Mouse (Mus musculus) forebrain, postnatal 0 days (tissue): ENCODE data around the gene Ppip5k2. TPM values are rescaled to one million over a fixed set of nuclear protein-coding genes. Genes with fewer than 3 reads are reported as not detected.

Experiments
- ATAC-seq: fragments of 200-750 bp; cut with Nextera tagmentation; 2 replicates; pipeline ENCODE4 v1.8.0; 2017; ENCODE audit warnings: mild to moderate bottlenecking, moderate library complexity
- DNase-seq: peaks from one replicate; pipeline ENCODE4 v3.0.0-alpha.2; 2015
- H3K27ac ChIP-seq: fragments of 300-500 bp; sonication (generic); 2 replicates; pipeline ENCODE4 v1.5.1; 2014; ENCODE audit warnings: low read depth, mild to moderate bottlenecking, antibody characterized with exemption, low read length, moderate library complexity, mixed read lengths
- H3K27me3 ChIP-seq: fragments of 300-500 bp; sonication (generic); 2 replicates; pipeline ENCODE4 v1.6.1; 2014; ENCODE audit warnings: mild to moderate bottlenecking, low read length, mixed read lengths; ENCODE audit not compliant: insufficient read depth
- H3K36me3 ChIP-seq: fragments of 300-500 bp; sonication (generic); 2 replicates; pipeline ENCODE4 v1.6.1; 2014; ENCODE audit warnings: mild to moderate bottlenecking, moderate library complexity; ENCODE audit not compliant: insufficient read depth
- H3K4me1 ChIP-seq: fragments of 300-500 bp; sonication (generic); 2 replicates; pipeline ENCODE4 v1.6.1; 2014; ENCODE audit warnings: antibody characterized with exemption; ENCODE audit not compliant: insufficient read depth
- H3K4me2 ChIP-seq: fragments of 300-500 bp; sonication (generic); 2 replicates; pipeline ENCODE4 v1.6.1; 2014; ENCODE audit warnings: low read depth, mild to moderate bottlenecking, moderate library complexity
- H3K4me3 ChIP-seq: fragments of 300-500 bp; sonication (generic); 2 replicates; pipeline ENCODE4 v1.5.1; 2014; ENCODE audit warnings: low read depth, low read length, mixed read lengths
- H3K9ac ChIP-seq: fragments of 300-500 bp; sonication (generic); 2 replicates; pipeline ENCODE4 v1.6.1; 2014; ENCODE audit warnings: mild to moderate bottlenecking
- H3K9me3 ChIP-seq: fragments of 300-500 bp; sonication (generic); 2 replicates; pipeline ENCODE4 v1.6.1; 2016; ENCODE audit warnings: low read length
- CTCF ChIP-seq: sonication (generic); IDR thresholded peaks from 2 replicates; pipeline ENCODE4 v1.5.1; 2016; ENCODE audit warnings: antibody characterized with exemption, control low read depth, low read depth
- WGBS: fragments of 180-500 bp; shearing (Covaris S2); extraction: QIAGEN DNeasy Blood & Tissue Kit; methylation state at CpG from one replicate; pipeline ENCODE4 v1.1.7; 2014; 5-methylcytosine and 5-hydroxymethylcytosine counted together
- polyA plus RNA-seq: library from polyadenylated mRNA; unstranded; fragments of >200 nt; fragmentation: Nextera tagmentation; extraction: Ambion mirVana; gene quantifications from 2 replicates; pipeline ENCODE4 v1.2.1, GENCODE M21; 2015
- total RNA-seq: library from RNA; depleted of rRNA; stranded (reverse); fragments of >200 nt; gene quantifications from 2 replicates; pipeline ENCODE4 v1.2.3, GENCODE M21; 2014

Gene Ppip5k2
- total and polyA plus RNA-seq, 2 experiments from 2014 or later = 25.0 to 62.0 TPM

GRCm38 (mm10) chr1:97788490-97788889 lies 18.3 kb upstream of the Ppip5k2 start:
- Histone ChIP-seq H3K27ac (no peak overlapping the region), H3K9me3 (no peaks in the 10 kb centered on the region), H3K27me3 (no peaks in the 10 kb centered on the region), H3K4me2 (no peak overlapping the region), H3K4me1 (no peaks in the 10 kb centered on the region), H3K9ac (no peak overlapping the region), H3K36me3 (no peaks in the 10 kb centered on the region), H3K4me3 (no peak overlapping the region)
- no peak for TF ChIP-seq CTCF
- ATAC-seq (no peak), DNase-seq (no peak)
- 70% methylated on average over 2 of the region's 2 CpGs for WGBS

DNA sequence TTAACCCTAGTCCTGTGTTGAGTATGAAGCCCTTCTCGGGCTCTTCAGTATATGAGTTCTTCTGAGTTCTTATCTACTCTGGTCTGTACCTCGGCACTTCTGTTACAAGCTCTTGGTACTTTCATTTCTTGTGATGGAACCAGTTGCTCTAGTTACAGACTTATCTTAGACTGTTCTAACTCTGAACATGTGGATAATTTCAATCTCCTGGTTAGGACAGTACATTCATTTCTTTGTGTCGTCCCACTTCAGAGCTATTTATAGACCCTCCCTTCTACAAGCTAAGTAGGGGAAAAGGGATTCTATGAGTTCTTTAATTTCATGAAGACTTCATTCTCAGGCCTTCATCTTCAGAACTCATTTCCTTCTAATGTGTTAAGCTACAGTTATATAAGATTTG lies 17.5 kb upstream of the Ppip5k2 start:
- no peak for ATAC-seq
- WGBS = 90% methylated on average over 3 of the region's 3 CpGs
- no peaks in the 10 kb centered on the region for H3K9me3 ChIP-seq

GRCm38 (mm10) chr1:97785685-97786393 lies 15.6 kb upstream of the Ppip5k2 start:
- DNase-seq (no peak), ATAC-seq (no peak)
- Histone ChIP-seq H3K27me3 (no peaks in the 10 kb centered on the region), H3K4me1 (no peaks in the 10 kb centered on the region), H3K36me3 (no peaks in the 10 kb centered on the region), H3K9ac (no peak overlapping the region), H3K4me3 (no peak overlapping the region), H3K4me2 (no peak overlapping the region), H3K9me3 (no peaks in the 10 kb centered on the region), H3K27ac (no peak overlapping the region)
- no peak for TF ChIP-seq CTCF
- 93% methylated on average over 11 of the region's 11 CpGs for WGBS

More for the DNA sequence above, 17.5 kb upstream of the Ppip5k2 start:
- H3K36me3 ChIP-seq = no peaks in the 10 kb centered on the region
- H3K27me3 ChIP-seq = no peaks in the 10 kb centered on the region
- H3K4me3 ChIP-seq = no peak overlapping the region
- H3K9ac ChIP-seq = no peak overlapping the region
- no peak overlapping the region for H3K27ac ChIP-seq
- no peak overlapping the region for H3K4me2 ChIP-seq
- no peaks in the 10 kb centered on the region for H3K4me1 ChIP-seq
- no peak for DNase-seq
- TF ChIP-seq CTCF = no peak

DNA sequence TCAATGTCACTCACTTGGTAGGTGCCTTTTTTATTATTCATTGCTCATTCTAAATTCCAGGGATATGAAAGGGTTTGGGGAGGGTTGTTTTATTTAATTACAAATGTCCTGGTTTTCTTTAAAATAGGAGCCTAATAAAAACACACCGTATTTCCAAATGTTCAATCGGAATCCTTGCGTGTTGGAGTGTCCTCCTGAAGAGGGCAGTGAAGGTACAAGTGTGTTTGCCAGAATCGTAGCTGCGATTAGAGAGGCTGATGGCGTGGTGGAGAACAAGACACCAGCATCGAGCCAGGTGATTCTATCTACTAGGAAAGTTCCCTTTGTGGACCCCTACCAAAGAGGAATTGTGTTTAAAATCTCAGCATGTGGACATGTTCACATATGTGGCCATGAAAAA lies 14.7 kb upstream of the Ppip5k2 start:
- ATAC-seq (no peak), DNase-seq (no peak)
- TF ChIP-seq CTCF = 0 out of 2 replicates have a peak, but pooled peaks have one; percentile 22
- 81% methylated on average over 7 of the region's 7 CpGs for WGBS
- no peaks in the 10 kb centered on the region for H3K9me3 ChIP-seq
- no peak overlapping the region for H3K4me2 ChIP-seq
- no peak overlapping the region for H3K27ac ChIP-seq
- no peaks in the 10 kb centered on the region for H3K36me3 ChIP-seq
- no peak overlapping the region for H3K4me3 ChIP-seq
- no peak overlapping the region for H3K9ac ChIP-seq
- H3K4me1 ChIP-seq = no peaks in the 10 kb centered on the region
- no peaks in the 10 kb centered on the region for H3K27me3 ChIP-seq

DNA sequence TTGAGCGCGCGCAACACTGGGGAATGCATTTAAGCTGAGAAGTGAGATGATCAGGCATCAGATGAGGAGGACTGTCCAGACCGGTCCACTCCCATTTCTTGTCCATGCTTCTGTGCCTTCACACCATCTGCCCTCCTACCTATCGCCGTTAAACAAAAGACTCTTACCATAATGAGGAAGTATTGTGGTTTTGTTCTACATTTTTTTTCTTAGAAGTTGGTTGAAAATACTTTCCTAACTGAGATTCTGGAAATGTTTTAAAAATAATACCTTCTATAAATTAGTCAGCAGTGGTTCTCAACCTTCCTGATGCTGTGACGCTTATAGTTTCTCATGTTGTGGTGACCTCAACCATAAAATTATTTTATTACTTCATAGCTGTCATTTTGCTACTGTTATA lies 11.5 kb upstream of the Ppip5k2 start:
- Histone ChIP-seq H3K9me3 (no peaks in the 10 kb centered on the region), H3K27me3 (no peaks in the 10 kb centered on the region), H3K4me1 (no peaks in the 10 kb centered on the region), H3K27ac (no peak overlapping the region), H3K4me2 (no peak overlapping the region), H3K4me3 (no peak overlapping the region), H3K9ac (no peak overlapping the region), H3K36me3 (no peaks in the 10 kb centered on the region)
- WGBS = 95% methylated on average over 7 of the region's 7 CpGs
- ATAC-seq = no peak
- DNase-seq = no peak
- TF ChIP-seq CTCF = no peak

- no peaks in the 10 kb centered on the region for H3K36me3 ChIP-seq
- H3K4me1 ChIP-seq = 0 out of 2 replicates have a peak, but pooled peaks cover 3% of the 10 kb centered on the region
- no peak for ATAC-seq
- no peaks in the 10 kb centered on the region for H3K27me3 ChIP-seq
- H3K4me2 ChIP-seq = no peak overlapping the region
- H3K9ac ChIP-seq = no peak overlapping the region
- no peak overlapping the region for H3K4me3 ChIP-seq
- no peak overlapping the region for H3K27ac ChIP-seq
- no peaks in the 10 kb centered on the region for H3K9me3 ChIP-seq
- 99% methylated on average over 2 of the region's 2 CpGs for WGBS
- TF ChIP-seq CTCF = no peak
- DNase-seq = no peak
Observed at GRCm38 (mm10) chr1:97773973-97774372, 3.8 kb upstream of the Ppip5k2 start.

- H3K4me3 ChIP-seq = no peak overlapping the region
- no peak for TF ChIP-seq CTCF
- H3K27me3 ChIP-seq = no peaks in the 10 kb centered on the region
- no peaks in the 10 kb centered on the region for H3K36me3 ChIP-seq
- DNase-seq (no peak), ATAC-seq (no peak)
- 93% methylated on average over 6 of the region's 6 CpGs for WGBS
- no peak overlapping the region for H3K9ac ChIP-seq
- no peak overlapping the region for H3K4me2 ChIP-seq
- H3K27ac ChIP-seq = no peak overlapping the region
- H3K4me1 ChIP-seq = peaks cover 5% of the 10 kb centered on the region; the same call in 1 of the 2 replicates
- no peaks in the 10 kb centered on the region for H3K9me3 ChIP-seq
Observed at GRCm38 (mm10) chr1:97773362-97773761, 3.2 kb upstream of the Ppip5k2 start.
